In the genomic region with DNA sequence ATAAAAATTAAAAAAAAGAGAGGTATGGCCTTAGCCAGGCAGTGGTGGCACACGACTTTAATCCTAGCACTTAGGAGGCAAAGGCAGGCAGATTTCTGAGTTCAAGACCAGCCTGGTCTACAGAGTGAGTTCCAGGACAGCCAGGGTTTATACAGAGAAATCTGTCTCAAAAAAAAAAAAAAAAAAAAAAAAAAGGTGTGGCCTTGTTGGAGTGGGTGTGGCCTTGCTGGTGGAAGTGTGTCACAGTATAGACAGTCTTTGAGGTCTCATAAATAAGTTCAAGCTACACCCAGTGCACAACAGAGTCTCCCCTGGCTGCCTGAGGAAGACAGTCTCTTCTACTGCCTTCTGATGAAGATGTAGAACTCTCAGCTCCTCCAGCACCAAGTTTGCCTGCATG, we compare ENCODE assay signal across 18 mouse cellular contexts.
"Had no signal": no experiment of that assay in that cellular context is flagged by ENCODE, and none has a peak within 500 bp of the region (broad histone marks: within the 10 kb centered on the region; RNA-seq: fewer than 3 reads in every experiment).

No protein-coding gene starts in this region.

- H3K4me3 ChIP-seq: liver, embryonic 15.5 days; lung, embryonic 15.5 days; megakaryocyte, embryonic 14.5 days; midbrain, embryonic 12.5 days; midbrain, embryonic 15.5 days; neural tube, embryonic 12.5 days; stomach, embryonic 15.5 days had no signal

- ATAC-seq: liver, postnatal 0 days; lung, postnatal 0 days had no signal

- H3K4me1 ChIP-seq: liver, embryonic 15.5 days; lung, embryonic 15.5 days; midbrain, embryonic 12.5 days; midbrain, embryonic 15.5 days; neural tube, embryonic 12.5 days; stomach, embryonic 15.5 days had no signal

- H3K36me3 ChIP-seq: liver, embryonic 15.5 days; lung, embryonic 15.5 days; midbrain, embryonic 12.5 days; midbrain, embryonic 15.5 days; neural tube, embryonic 12.5 days; stomach, embryonic 15.5 days had no signal

- H3K27ac ChIP-seq: liver, embryonic 15.5 days; lung, embryonic 15.5 days; macrophage; midbrain, embryonic 12.5 days; midbrain, embryonic 15.5 days; neural tube, embryonic 12.5 days; stomach, embryonic 15.5 days; stomach, postnatal 0 days had no signal

- H3K4me2 ChIP-seq: liver, embryonic 15.5 days; lung, embryonic 15.5 days; midbrain, embryonic 12.5 days; midbrain, embryonic 15.5 days; neural tube, embryonic 12.5 days; stomach, embryonic 15.5 days had no signal

- DNase-seq: liver, postnatal 0 days; lung, adult 2 months; lung, postnatal 14 days; lung, postnatal 36 days; right cerebral cortex, postnatal 14 days; thymus, adult 2 months; thymus, postnatal 25 days; thymus, postnatal 4 days had no signal

- H3K9ac ChIP-seq: liver, embryonic 15.5 days; liver, postnatal 0 days; lung, embryonic 15.5 days; midbrain, embryonic 12.5 days; midbrain, embryonic 15.5 days; neural tube, embryonic 12.5 days; stomach, embryonic 15.5 days had no signal

- H3K9me3 ChIP-seq: liver, embryonic 15.5 days; lung, embryonic 15.5 days; midbrain, embryonic 12.5 days; midbrain, embryonic 15.5 days; neural tube, embryonic 12.5 days; stomach, embryonic 15.5 days had no signal

- H3K27me3 ChIP-seq: liver, embryonic 15.5 days; lung, embryonic 15.5 days; midbrain, embryonic 12.5 days; midbrain, embryonic 15.5 days; neural tube, embryonic 12.5 days; stomach, embryonic 15.5 days had no signal
